Mouse (Mus musculus): ENCODE measurements around the gene Tbp. TPM values are rescaled to one million over a fixed set of nuclear protein-coding genes. Genes with fewer than 3 reads are reported as not detected.
"Not testable (repeated sequence)": the region's sequence is repeated elsewhere in the genome, so short reads cannot be mapped to it uniquely, and the experiment has no call there.

Gene Tbp
- total RNA-seq, 2 experiments from 2014 or later, result 29.1 to 29.6 TPM

DNA sequence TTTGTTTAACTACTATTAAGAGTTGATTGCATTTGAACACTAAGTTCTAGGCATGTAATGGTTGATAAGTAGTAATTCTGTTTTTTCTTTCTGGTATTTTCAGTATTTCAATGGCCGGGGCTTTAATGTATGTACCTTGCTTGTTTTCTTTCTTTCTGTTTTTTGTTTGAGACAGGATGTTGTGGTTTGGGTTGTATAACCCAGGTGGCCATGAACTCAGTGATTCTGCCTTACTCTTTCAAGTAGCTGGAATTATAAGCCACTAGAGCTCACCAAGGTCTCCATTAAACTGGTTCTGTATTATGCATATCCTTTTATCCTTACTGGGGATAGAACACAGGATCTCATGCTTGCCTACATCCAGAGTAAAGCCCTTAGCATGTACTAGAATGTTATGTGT, 19.1 kb downstream of the Tbp start:
- H3K4me3 ChIP-seq, result no peak overlapping the region
- no peak overlapping the region for H3K27ac ChIP-seq
- no peak for DNase-seq (ENCODE audit: low spot score in 2 of 2)
- no peak for TF ChIP-seq CTCF (conservative IDR thresholded peaks at IDR 0.05)

DNA sequence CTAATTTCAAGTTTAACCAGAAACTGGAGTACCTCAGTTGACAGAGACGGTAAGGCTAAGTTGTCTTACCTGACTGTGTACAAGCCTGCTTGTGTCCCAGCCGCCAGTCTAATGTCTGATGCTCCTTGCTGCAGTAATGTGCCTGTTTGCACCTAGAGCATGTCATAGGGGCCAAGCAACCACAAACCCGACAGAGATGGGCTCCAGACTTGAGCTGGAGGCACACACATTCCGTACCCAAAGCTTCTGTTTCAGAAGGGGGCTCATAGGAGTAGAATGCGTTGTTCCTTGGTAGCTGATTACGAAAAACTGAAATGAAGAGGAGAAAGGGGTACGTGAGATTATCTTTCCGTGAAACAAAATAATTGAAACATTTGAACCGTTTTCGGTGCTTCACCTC, 26.6 kb downstream of the Tbp start:
- peak overlapping the region; percentile 84; the same call in 1 of the 2 replicates for H3K27ac ChIP-seq
- no peak for TF ChIP-seq CTCF (conservative IDR thresholded peaks at IDR 0.05)
- DNase-seq (ENCODE audit: low spot score in 2 of 2), result no peak
- peak overlapping the region; percentile 68 for H3K4me3 ChIP-seq

- peak; percentile 60 for TF ChIP-seq CTCF (conservative IDR thresholded peaks at IDR 0.05)
Measured at GRCm38 (mm10) chr17:15526986-15527810, 27.5 kb downstream of the Tbp start, which contains the start of gene Pdcd2. Pdcd2 (minus strand) TSS chr17:15527301.

DNA sequence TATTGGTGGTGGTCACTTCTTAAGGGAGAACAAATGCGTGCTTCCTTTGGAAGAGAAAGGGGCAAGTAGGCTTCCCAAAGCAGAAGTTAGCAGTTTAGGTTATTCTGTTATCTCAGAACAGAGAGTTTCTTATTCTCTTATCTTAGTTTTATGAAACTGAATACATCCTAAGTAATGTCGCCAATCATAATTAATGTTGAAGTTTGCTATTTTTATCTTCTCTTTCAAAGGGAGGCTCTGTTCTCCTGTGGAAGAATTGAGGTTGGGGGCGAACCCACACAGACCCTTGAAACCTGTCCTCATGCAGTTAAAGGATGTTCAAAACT, 28.1 kb downstream of the Tbp start:
- DNase-seq (ENCODE audit: low spot score in 2 of 2), result no peak
- no peak for TF ChIP-seq CTCF (conservative IDR thresholded peaks at IDR 0.05)
- H3K4me3 ChIP-seq, result peak overlapping the region; percentile 68
- H3K27ac ChIP-seq, result peak overlapping the region; percentile 84

More at GRCm38 (mm10) chr17:15526986-15527810, 27.5 kb downstream of the Tbp start, which contains the start of gene Pdcd2:
- peak within 1 kb of the TSS; percentile 84 for H3K27ac ChIP-seq
- peak; percentile 90 to 91 for DNase-seq (ENCODE audit: low spot score in 2 of 2)
- H3K4me3 ChIP-seq, result peak within 1 kb of the TSS; percentile 68

DNA sequence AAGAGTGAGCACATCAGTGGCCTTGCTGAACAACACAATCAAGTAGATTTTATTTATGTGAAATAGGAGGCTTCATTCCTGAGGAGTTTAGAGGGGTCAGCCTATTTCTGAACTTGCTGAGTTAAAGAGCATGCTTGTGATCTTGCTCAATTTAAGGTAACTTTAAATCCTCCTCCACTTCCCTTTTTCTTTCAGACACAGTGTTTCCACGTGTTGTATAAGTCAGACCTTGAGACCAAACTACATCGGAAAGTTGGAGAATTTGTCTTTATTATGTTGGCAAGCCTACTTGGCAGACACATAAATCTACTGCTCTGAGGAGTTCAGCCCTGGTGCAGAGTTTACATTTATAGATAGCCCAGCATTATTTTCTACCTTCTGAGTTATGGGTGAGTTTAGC, 29.2 kb downstream of the Tbp start:
- no peak for TF ChIP-seq CTCF (conservative IDR thresholded peaks at IDR 0.05)
- no peak for DNase-seq (ENCODE audit: low spot score in 2 of 2)
- H3K4me3 ChIP-seq, result no peak overlapping the region
- H3K27ac ChIP-seq, result no peak overlapping the region

DNA sequence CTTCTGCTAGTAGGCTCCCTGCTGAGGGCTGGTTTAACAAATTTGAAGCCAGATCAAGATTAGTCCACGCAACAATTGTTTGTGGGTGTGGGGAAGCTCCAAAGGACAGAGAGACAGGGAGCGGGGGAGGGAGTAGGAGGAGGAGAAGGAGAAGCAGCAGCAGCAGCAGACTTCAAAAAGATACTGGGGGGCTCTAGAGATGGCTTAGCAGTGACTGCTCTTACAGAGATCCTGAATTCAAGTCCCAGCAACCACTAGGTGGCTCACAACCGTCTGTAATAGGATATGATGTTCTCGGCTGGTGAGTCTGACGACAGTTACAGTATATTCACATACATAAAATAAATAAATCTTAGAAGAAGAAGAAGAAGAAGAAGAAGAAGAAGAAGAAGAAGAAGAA, 30.5 kb downstream of the Tbp start:
- peak; percentile 73 for TF ChIP-seq CTCF (conservative IDR thresholded peaks at IDR 0.05)
- no peak overlapping the region for H3K4me3 ChIP-seq
- no peak overlapping the region for H3K27ac ChIP-seq
- peak; percentile 39 to 41 for DNase-seq (ENCODE audit: low spot score in 2 of 2)

- no peak for TF ChIP-seq CTCF (conservative IDR thresholded peaks at IDR 0.05)
- Histone ChIP-seq H3K4me3 (no peak overlapping the region), H3K27ac (no peak overlapping the region)
- DNase-seq (ENCODE audit: low spot score in 2 of 2), result peak in 1 of 2 experiments; percentile 44
Measured at GRCm38 (mm10) chr17:15535162-15535800, 35.6 kb downstream of the Tbp start.

DNA sequence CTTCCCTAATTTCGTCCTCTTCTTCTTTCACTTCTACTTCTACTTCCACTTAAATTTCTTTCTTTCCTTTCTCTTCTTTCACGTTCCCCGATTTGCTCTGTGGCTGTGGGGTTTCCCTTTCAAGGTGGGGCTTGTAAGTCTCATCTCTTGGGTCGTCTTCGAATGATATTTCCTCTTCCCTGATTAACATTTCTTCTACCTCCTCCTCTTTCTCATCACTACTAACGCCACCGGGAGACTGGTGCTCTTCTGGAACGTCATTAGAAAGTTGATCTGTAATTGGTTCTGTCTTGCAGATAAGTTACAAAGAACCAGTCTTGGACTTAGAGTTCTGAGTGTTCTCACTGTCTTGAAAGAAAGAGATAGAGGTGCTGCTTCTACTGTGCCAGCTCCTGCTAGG, 36.3 kb downstream of the Tbp start:
- H3K27ac ChIP-seq, result no peak overlapping the region
- H3K4me3 ChIP-seq, result peak overlapping the region; percentile 55
- 0 out of 2 replicates have a peak, but pooled peaks have one; percentile 8 for TF ChIP-seq CTCF (conservative IDR thresholded peaks at IDR 0.05)
- no peak for DNase-seq (ENCODE audit: low spot score in 2 of 2)

GRCm38 (mm10) chr17:15536457-15536904, 36.8 kb downstream of the Tbp start:
- Histone ChIP-seq H3K4me3 (peak overlapping the region; percentile 55), H3K27ac (no peak overlapping the region)
- TF ChIP-seq CTCF (conservative IDR thresholded peaks at IDR 0.05), result 0 out of 2 replicates have a peak, but pooled peaks have one; percentile 1
- DNase-seq (ENCODE audit: low spot score in 2 of 2), result no peak

DNA sequence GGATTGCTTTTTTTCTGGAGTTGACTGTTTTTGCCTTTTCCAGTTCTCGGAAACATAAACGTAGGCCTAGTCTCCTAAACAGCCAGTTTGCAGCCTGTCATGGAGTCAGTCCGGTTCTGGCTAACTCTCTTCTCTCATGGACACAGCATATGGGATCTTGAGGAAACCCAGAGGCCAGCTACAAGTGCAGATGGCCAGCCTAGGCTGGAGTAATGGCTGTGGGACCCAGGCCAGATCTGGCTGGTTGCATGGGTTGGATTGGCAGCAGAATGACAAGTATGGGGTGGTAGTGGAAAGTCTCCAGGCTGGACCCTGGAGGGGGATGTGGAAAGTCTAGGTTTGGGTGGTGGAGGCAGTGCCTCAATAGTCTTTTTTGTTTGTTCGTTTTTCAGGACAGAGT, 40.6 kb downstream of the Tbp start:
- TF ChIP-seq CTCF (conservative IDR thresholded peaks at IDR 0.05), result no peak
- H3K27ac ChIP-seq, result no peak overlapping the region
- DNase-seq (ENCODE audit: low spot score in 2 of 2), result no peak
- no peak overlapping the region for H3K4me3 ChIP-seq

GRCm38 (mm10) chr17:15543868-15544267, 44.2 kb downstream of the Tbp start:
- not testable (repeated sequence) for DNase-seq (ENCODE audit: low spot score in 2 of 2); H3K4me3 ChIP-seq; H3K27ac ChIP-seq

GRCm38 (mm10) chr17:15546440-15546839, 46.8 kb downstream of the Tbp start:
- Histone ChIP-seq H3K27ac (no peak overlapping the region), H3K4me3 (no peak overlapping the region)
- TF ChIP-seq CTCF (conservative IDR thresholded peaks at IDR 0.05), result no peak
- no peak for DNase-seq (ENCODE audit: low spot score in 2 of 2)

DNA sequence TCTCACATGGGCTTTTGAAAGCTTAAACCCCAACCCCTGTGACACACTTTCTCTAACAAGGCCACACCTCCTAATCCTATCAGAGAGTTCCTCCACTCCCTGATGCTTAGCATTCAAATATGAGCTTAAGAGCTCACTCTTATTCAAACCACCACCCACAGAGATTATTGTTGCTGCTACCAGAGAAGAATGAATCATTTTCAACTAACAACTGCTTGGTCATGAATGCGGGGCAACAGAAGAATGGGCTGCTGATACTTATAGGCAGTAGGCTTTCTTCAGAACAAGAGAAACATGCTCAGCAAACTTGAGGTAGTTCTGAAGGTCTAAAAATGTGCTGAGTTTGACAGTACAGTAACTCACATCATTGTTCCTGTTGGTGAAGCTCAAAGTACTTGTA, 50.0 kb downstream of the Tbp start:
- H3K27ac ChIP-seq, result no peak overlapping the region
- no peak for DNase-seq (ENCODE audit: low spot score in 2 of 2)
- no peak for TF ChIP-seq CTCF (conservative IDR thresholded peaks at IDR 0.05)

More for the DNA sequence above, 50.0 kb downstream of the Tbp start:
- H3K4me3 ChIP-seq, result no peak overlapping the region

Measured in layer of hippocampus, adult 2 months (tissue).